Mouse (Mus musculus): ENCODE measurements around the gene Pcp4l1.

Pcp4l1 gene

GRCm38 (mm10) chr1:171221281-171222193 lies 25.5 kb upstream of the Pcp4l1 start:
- DNase-seq (ENCODE audit: low spot score): no peak

GRCm38 (mm10) chr1:171220871-171221270 lies 24.8 kb upstream of the Pcp4l1 start:
- DNase-seq (ENCODE audit: low spot score): peak; percentile 57

GRCm38 (mm10) chr1:171216241-171216955 lies 20.3 kb upstream of the Pcp4l1 start:
- no peak for DNase-seq (ENCODE audit: low spot score)

GRCm38 (mm10) chr1:171213801-171214496 lies 17.9 kb upstream of the Pcp4l1 start, which contains the start of gene Nr1i3:
Gene Nr1i3 (plus strand): TSS chr1:171213970.
- DNase-seq (ENCODE audit: low spot score): no peak

GRCm38 (mm10) chr1:171212854-171213253 lies 16.8 kb upstream of the Pcp4l1 start:
- DNase-seq (ENCODE audit: low spot score): no peak

- no peak for DNase-seq (ENCODE audit: low spot score)
Observed at GRCm38 (mm10) chr1:171209409-171209808, 13.3 kb upstream of the Pcp4l1 start.

- no peak for DNase-seq (ENCODE audit: low spot score)
Observed at GRCm38 (mm10) chr1:171205704-171206493, 9.8 kb upstream of the Pcp4l1 start.

- no peak for DNase-seq (ENCODE audit: low spot score)
Observed at GRCm38 (mm10) chr1:171204249-171204644, 8.2 kb upstream of the Pcp4l1 start.

- no peak for DNase-seq (ENCODE audit: low spot score)
Observed at GRCm38 (mm10) chr1:171203471-171204248, 7.6 kb upstream of the Pcp4l1 start.

- DNase-seq (ENCODE audit: low spot score): no peak
Observed at GRCm38 (mm10) chr1:171200769-171201168, 4.7 kb upstream of the Pcp4l1 start.

- no peak for DNase-seq (ENCODE audit: low spot score)
Observed at GRCm38 (mm10) chr1:171199532-171199931, 3.5 kb upstream of the Pcp4l1 start.

- DNase-seq (ENCODE audit: low spot score): no peak
Observed at GRCm38 (mm10) chr1:171195046-171195822, 834 bp downstream of the Pcp4l1 start.

GRCm38 (mm10) chr1:171193911-171194830 lies 1.9 kb downstream of the Pcp4l1 start:
- no peak for DNase-seq (ENCODE audit: low spot score)

GRCm38 (mm10) chr1:171193093-171193840 lies 2.8 kb downstream of the Pcp4l1 start:
- DNase-seq (ENCODE audit: low spot score): no peak

- DNase-seq (ENCODE audit: low spot score): no peak
Observed at GRCm38 (mm10) chr1:171192283-171192682, 3.8 kb downstream of the Pcp4l1 start.

GRCm38 (mm10) chr1:171190832-171191231 lies 5.2 kb downstream of the Pcp4l1 start:
- DNase-seq (ENCODE audit: low spot score): no peak

- no peak for DNase-seq (ENCODE audit: low spot score)
Observed at GRCm38 (mm10) chr1:171189476-171190114, 6.5 kb downstream of the Pcp4l1 start.

- no peak for DNase-seq (ENCODE audit: low spot score)
Observed at GRCm38 (mm10) chr1:171189046-171189445, 7.0 kb downstream of the Pcp4l1 start.

Measured in ovary, postnatal 10 days (tissue).